Mouse (Mus musculus): ENCODE measurements around the gene Zfp335. TPM values are rescaled to one million over a fixed set of nuclear protein-coding genes. Genes with fewer than 3 reads are reported as not detected.

Zfp335 gene
- polyA plus RNA-seq, 1 experiment from 2014 or later: 8.6 TPM

DNA sequence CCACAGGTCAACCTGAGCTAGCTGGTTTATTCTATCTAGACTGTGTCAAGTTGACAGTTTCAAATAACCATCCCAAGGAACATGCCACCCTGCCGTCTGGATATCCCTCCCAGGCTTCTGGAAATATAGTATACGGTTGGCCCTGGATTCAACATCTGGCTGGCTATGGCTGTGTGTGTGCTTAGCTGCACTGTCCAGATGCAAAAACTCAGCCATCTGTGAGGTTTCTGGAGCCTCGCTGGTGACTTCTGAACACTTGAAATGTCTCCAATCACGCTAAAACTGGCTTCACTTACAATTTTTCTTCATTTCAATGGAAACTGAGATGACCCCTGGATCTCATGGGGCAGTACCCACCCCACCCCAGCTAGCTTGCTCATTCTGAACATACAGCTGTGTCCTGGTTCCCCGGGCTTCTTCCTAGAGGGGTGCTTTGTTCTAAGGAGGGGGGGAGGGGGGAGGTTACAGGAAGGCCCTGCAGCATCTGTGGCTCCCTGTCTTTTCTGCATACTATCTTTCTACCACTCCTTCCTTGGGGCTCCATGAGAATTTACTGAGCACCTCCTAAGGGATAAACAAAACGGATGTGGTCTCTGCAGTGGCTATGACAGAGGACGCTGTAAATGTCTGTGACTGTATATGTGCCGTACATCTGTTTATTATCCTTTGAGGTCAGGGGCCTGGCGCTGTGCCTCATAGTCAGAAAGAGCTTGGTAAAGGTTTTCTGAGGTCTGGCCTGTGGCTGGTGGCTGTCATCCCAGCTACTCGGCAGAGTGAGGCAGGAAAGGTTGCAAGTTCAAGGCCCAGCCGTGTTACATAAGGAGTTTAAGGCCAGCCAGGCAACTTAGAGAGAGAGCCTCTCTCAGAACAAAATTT is 19.4 kb upstream of the Zfp335 start:
- no peak for DNase-seq (ENCODE audit: low spot score)

DNA sequence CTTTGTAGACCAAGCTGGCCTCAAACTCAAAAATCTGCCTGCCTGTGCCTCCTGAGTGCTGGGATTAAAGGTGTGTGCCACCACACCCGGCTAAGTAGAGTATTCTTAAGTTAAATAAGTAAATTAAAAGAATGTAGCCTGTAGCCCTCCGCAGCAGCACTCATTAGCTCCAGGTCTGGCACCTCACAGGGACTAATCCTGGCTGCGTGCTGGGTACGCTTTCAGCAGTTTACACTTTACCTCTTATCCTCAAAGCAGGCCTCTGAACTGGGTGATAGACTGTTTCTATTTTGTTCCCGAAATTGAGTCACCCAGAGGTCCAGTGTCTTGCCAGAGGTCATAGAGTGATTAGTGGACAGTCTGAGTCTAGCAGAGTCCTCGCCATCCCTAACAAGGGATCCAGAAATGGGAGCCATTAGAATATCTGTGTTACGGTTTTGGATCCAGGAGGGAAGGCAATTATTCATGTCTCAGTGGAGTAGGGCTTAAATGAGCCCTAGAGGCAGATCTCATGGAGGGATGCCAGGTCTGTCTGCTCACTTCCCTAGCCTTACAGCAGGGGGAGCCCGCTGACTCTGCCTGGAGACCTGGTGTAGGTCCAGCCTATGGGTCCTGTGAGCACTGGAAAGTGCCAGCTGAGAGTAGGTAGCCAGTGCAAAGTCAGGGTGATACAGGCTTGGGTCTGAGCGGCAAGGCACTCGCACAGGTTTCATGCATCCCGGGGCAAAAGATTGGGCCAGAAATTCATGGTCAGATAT is 12.7 kb upstream of the Zfp335 start:
- peak; percentile 73 for DNase-seq (ENCODE audit: low spot score)

DNA sequence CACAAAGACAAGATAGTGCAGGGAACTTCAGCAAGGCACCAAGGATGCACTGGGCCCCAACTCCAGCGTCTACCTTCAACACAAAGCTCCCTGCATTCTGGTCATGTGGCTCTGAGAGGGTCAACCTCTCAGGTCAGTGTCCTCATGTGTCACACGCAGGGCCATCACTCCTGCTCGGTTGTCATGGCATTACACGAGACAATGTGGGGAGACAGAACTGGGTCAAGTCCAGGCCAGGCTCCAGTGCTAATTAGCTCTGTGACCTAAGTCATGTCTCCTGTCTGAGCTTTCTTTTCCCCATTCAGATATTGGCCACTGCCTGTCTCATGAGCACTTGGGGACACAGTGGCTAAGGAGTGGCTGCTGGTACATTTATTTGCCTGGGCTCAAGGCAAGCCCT is 11.7 kb upstream of the Zfp335 start:
- no peak for DNase-seq (ENCODE audit: low spot score)

DNA sequence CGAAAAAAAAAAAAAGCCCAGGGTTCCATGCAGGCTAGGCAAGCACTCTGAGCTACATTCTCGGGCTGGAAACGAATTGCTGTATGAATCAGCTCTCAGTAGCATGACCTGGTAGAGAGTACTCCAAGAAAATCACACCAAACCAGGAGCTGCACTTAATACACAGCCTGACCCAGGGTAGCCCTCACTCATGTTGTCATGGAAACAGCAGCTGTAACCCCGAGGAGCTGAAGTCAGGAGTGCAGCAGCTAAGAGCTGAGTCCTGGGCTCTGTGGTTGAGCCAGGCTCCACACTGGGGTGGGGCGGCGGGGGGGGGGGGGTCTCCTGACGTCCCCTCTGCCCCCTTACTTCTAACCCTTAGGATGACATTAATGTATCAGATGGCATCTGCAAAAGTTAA is 10.4 kb upstream of the Zfp335 start:
- DNase-seq (ENCODE audit: low spot score): no peak

DNA sequence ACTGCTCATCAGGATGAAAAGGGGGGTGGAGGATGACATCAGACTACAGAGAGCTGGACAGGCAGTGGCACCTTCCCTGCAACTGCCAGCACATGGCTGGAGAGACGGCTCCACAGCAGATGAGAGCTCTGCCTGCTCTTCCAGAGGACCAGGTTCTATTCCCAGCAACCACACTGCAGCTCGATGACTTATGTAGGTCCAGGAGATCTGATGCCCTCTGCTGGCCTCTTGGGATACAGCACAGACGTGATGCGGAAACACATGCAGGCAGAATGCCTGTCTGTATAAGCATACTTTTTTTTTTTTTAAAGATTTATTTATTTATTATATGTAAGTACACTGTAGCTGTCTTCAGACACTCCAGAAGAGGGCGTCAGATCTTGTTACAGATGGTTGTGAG is 6.8 kb upstream of the Zfp335 start:
- DNase-seq (ENCODE audit: low spot score): peak; percentile 70

DNA sequence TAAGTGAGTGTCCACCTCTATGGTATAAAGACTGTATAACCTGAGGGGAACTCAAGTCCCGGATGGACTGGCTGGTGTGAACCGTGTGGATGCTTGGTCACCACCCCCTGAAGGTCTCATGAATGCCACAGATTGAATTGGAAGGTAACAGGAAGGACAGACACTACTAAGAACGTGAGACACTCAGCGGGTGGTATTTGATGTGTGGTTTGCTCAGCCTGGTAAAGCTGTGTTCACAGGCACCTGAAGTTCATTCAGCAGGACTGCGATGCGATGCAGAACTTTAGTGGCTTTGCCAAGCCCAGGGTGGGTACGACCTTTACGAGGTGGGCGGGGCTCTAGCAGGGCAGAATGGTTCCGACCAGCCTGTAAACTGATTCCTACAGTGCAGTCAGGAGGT is 5.8 kb upstream of the Zfp335 start:
- DNase-seq (ENCODE audit: low spot score): no peak

DNA sequence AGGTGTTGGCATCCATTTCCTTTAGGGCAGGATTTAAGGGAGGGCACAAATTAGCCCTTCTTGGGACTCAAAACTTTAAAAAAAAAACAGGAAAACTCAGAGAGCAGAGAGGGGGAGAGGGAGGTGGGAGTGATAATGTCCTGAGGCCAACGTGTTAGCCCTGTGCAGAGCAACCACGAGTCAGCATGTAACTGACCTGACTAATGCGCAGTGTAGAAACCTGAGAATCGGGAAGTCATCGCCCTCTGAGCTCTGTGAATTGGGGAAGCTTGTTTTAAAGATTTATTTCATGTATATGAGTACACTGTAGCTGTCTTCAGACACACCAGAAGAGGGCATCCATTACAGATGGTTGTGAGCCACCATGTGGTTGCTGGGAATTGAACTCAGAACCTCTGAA is 5.3 kb upstream of the Zfp335 start:
- no peak for DNase-seq (ENCODE audit: low spot score)

DNA sequence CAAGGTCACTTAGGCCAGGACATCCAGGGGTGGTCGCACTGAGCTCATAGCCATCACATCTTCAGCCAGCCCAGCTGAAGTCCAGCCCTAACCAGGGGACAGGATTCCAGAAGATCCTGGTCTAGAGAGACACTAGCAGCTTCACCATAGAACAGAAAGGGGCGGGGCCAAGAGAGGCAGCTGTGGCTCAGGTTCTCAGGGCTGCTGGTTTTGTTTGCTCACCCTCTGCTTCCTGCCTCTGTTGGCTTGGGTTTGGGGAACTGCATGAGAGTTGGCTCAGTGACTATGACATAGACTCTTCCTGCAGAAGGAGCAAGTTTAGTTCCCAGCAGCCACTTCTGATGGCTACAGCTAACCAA is 1.9 kb upstream of the Zfp335 start:
- peak; percentile 90 for DNase-seq (ENCODE audit: low spot score)

DNA sequence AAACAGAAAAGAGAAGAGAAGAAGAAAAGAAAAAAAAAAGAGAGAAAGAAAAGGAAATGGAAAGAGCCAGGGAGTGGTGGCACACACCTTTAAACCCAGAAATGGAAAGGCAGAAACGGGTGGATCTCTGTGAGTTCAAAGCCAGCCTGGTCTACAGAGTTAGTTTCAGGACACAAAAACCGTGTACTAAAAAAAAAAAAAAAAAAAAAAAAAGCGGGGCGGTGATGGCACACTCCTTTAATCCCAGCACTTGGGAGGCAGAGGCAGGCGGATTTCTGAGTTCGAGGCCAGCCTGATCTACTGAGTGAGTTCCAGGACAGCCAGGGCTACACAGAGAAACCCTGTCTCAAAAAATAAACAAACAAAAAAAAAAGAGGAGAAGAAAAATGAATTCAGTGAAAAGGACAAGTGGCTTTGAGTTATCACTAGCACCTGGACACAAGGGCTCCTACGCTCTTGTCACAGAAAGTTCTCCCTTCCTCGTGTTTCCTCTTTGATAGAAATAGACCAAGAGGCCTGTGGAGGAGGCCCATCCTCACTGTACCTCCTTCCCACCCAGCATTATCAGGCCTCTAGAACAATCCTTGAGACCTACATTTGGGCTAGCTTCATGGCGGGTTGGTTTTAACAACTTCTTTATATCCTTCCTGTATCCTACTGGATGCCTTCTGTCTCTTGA is 1.3 kb upstream of the Zfp335 start:
- DNase-seq (ENCODE audit: low spot score): no peak

DNA sequence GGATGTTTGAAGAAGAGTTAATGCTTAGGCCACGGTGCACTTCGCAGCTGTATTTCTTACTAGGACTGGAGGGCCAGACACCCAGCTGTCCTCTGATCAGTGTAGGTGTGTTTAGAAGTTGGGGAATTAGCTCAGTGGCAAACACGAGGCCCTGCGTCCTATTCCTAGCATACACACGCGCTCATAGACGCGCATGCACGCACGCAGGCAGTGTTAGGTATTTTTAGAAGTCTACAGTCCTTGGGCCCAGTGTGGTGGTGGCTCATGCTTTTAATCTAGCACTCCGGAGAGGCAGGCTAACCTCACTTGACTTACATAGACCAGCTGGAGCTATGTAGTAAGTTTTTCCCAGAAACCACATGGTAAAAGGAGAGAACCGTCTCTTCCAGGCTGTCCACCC is 594 bp upstream of the Zfp335 start:
- DNase-seq (ENCODE audit: low spot score): peak; percentile 52

DNA sequence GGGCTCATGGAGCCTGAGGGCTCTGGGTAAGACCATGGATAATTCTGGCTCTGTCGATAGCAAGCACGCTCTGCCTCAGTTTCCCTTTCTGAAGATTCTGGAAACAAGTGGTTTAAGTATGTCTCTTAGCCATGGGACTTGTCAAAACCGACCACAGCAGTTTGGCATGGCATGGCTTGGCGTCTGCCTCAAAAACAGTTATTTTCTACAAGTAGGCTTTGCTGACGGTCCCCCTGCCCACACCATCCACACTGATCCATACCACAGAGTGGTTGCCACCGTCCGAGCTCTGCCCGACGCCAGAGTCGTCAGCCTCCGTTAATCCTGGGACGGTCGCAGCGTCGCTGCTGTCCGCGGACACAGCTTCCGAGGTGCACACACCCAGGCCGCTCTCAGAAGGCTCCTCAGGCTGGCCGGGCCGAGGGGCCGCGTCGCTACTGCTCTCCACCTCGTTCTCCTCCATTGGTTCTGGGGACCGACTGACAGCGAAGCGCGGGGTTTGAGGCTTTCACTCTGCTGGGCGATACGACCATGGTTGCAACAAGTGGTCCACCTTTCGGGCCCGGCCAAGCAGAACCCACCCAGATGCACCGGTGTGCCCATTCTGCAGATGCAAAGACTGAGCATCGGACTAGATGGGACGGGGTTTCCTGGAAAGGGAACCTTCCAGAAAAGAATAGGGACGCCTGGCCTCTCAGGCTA is 1.0 kb downstream of the Zfp335 start:
- no peak for DNase-seq (ENCODE audit: low spot score)

DNA sequence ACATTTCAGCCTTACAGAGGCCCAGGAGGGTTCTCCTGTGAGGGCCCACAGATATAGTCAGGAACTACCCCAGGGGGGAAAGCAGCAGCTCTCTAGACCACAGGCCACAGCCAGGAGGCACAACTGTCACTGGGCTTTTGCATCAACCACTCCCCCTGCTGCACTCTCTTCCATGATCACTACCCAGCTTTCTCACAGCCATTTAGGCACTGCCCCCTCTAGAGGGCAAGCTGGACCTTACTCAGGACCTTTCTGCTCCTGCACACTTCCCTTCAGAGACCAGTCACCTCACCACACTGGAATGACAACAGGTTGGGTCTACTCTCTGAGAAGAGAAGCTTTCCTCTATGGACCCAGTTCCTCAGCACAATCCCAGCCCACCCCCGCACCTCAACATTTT is 2.0 kb downstream of the Zfp335 start:
- DNase-seq (ENCODE audit: low spot score): no peak

DNA sequence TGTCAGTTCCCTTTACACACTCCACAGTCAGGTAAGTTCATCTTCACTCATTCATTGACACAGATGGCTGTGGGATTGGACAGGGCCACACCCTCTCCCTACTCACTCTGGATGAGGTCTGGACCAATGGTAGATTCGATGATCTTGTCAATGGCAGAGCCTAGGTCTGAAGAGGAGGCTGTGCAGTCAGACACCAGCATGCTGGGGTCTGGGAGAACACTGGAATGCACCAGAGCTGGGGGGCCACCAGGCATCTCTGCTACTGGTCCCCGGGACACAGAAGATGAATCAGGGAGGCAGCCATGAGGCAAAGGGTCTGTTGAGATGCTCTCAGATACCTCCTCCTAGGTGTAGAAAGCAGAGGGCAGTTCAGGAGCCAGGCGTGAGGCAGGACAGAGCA is 2.5 kb downstream of the Zfp335 start:
- DNase-seq (ENCODE audit: low spot score): no peak

DNA sequence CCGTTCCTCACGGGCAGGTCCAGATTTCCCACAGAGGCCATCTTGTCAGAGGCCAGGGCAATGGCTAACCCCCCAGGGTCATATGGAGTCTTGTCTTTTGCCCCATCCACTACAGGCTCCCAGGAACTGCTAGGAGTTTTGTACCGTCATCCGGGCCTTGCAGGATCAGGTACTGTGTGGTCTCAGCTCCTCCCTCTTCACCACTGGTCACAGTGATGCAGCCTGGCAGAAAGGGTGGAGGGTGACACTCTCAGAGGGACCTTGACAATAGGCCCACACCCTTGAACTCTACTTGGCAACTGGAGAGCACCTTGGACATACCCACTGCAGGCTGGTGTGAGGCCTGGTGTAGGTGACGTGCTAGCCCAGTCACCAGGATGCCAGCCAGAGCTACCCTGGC is 3.5 kb downstream of the Zfp335 start:
- DNase-seq (ENCODE audit: low spot score): no peak

DNA sequence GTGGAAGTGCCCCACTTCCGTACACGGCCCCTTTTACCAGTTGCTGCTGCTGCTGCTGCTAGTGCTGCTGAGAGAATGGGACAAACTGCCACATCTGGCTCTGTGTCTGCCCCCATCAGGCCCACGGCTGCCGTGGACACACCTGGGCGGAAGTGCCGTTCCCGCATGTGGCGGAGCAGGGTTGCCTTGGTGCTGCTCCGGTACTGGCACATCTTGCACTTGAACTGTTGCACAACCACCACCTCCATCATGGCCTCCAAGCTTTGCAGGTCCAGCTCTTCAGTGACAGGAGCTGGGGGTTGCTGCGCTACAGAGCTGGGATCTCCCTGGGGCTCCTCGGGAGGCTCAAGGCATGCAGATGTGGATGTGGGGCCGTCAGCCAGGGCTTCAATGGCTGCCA is 4.0 kb downstream of the Zfp335 start:
- no peak for DNase-seq (ENCODE audit: low spot score)

DNA sequence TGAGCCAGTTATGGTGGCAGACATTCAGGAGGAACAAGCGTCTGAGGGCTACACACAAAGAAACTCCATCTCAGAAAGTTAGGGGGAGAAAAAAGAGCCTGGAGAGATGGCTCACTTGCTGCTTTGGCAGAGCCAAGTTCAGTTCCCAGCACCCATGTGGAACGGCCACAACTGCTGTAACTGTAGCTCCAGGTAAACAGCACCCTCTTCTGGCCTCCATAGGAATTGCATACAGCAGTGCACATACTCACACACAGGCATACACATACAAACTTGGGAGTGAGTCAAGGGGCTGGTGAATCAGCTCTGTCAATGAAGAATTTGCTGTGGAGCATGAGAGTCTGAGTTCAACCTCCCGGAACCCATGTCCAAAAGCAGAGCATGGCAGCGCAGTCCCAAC is 5.5 kb downstream of the Zfp335 start:
- DNase-seq (ENCODE audit: low spot score): no peak

DNA sequence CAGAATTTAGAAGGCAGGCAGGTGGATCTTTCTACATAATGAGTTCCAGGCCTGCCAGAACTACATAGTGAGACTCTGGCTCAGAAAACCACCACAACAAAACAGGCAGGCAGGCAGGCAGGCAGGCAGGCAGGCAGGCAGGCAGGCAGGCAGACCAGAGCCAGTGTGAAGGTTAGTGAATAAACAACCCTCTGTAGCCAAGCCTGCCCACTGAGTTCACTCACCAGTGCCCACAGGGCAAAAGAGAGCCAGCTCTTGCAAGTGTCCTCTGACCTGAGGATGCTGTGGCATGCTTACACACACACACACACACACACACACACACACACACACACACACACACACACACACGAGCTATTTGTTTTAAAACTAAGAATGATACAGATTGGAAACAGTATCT is 8.1 kb downstream of the Zfp335 start:
- DNase-seq (ENCODE audit: low spot score): no peak

DNA sequence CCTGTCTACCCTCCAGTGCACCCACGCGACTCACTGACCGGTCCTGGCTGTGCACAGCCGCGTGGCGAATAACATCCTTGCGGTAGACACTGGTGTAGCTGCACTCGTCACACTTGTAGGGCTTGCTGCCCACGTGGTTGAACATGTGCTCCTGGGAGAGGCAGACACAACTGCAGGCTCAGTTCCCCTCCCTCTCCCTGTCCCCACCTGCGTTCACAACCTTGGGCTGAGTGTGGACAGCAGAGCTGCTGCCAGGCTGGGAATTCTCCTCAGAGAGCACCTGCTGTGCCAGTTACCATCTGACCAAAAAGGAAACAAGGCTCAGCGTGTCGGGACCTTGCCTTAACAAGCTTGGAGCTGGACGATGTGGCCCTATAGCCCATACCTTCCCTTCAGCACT is 10.2 kb downstream of the Zfp335 start:
- no peak for DNase-seq (ENCODE audit: low spot score)

DNA sequence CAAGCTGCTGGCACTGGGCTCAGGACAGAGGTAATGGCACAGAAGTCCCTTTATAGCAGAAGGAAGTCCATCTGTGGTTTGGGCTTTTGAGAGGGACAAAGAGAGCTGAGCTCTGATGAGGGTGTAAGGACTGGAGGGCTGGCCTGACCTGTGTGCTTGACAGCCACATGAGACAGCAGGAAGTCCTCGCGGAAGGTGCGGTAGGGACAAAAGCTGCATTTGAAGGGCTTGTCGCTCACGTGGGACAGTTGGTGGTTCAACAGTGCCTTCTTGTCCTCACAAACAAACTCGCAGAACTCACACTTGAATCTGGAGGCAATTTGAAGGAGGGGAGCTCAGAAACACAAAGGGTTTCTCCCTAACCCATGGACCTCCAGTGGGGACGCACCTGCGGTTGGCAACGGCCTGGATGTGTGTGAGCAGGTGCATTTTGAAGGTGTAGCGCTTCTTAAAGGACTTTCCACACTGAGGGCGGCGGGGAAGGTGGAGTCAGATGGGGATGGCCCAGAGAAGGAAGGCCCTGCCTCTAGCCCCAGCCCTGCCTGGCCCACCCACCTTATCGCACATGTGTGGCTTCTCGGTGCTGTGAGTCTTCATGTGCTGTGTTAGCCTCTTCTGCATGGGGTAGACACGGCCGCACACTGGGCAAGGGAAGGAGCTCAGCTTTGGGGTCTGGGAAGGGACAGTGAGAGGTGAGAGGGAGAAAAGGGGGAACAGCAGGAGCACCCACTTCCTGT is 11.7 kb downstream of the Zfp335 start:
- DNase-seq (ENCODE audit: low spot score): peak; percentile 61

DNA sequence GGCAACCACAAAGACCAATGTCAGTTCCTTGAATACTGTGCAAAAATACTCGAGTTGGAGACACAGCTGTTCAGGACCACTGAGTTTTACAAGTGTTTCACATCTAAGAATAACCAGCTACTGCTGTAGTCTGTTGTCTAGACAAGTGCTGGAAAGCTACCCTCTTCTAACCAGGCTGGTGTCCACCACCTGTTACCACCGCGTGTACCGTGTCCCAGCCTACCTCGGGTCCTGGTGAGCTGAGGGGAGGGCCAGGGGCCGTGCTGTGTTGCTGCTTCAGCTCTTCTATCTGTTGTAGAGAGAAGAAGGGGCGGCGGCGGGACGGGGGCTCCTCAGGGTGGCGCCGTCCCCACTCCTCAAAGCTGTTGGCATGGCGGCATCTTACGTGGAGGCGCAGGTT is 12.5 kb downstream of the Zfp335 start:
- no peak for DNase-seq (ENCODE audit: low spot score)

DNA sequence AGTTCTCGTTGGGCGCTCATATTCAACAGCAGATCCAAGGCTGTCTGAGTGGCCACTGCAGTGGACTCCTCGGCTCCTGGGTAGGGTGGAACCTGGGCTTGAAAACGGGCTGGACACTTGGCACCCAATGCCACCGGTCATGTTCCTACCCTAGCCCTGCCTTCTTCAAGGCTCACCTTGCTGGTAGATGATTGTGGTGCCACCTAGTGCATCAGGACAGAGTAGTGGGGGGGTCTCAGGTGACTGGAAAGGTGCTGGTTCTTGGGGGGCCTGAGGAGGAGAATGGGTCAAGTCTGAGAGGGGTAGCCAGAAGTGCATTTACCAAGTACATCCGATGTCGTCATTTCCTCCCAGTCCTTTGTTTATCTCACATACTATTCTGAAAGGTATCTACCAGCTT is 13.5 kb downstream of the Zfp335 start:
- DNase-seq (ENCODE audit: low spot score): no peak
